Mouse (Mus musculus) adrenal gland, adult 8-10 months (tissue): ENCODE measurements around the gene Olfr65. TPM values are rescaled to one million over a fixed set of nuclear protein-coding genes. Genes with fewer than 3 reads are reported as not detected.

ENCODE experiments used
- DNase-seq: peaks from one replicate; pipeline ENCODE4 v3.0.0; 2022
- total RNA-seq, 4 experiments: library from RNA; stranded (reverse); gene quantifications; 2 replicates each; pipeline ENCODE4 v1.2.4; 2022

Gene Olfr65
- not detected for total RNA-seq

GRCm38 (mm10) chr7:103903187-103903586, at the start of gene Olfr65:
Gene Olfr65 (plus strand): TSS chr7:103903487.
- no peak for DNase-seq

- no peak for DNase-seq
Observed at GRCm38 (mm10) chr7:103854669-103855068, 48.6 kb upstream of the Olfr65 start.

- no peak for DNase-seq
Observed at GRCm38 (mm10) chr7:103859076-103859475, 44.2 kb upstream of the Olfr65 start.

GRCm38 (mm10) chr7:103860855-103861254, 42.4 kb upstream of the Olfr65 start:
- peak; percentile 61 for DNase-seq

- no peak for DNase-seq
Observed at GRCm38 (mm10) chr7:103861531-103861930, 41.8 kb upstream of the Olfr65 start.

GRCm38 (mm10) chr7:103865716-103866115, 37.6 kb upstream of the Olfr65 start:
- no peak for DNase-seq

- no peak for DNase-seq
Observed at GRCm38 (mm10) chr7:103870667-103871066, 32.6 kb upstream of the Olfr65 start.

- DNase-seq = no peak
Observed at GRCm38 (mm10) chr7:103873064-103873463, 30.2 kb upstream of the Olfr65 start.

GRCm38 (mm10) chr7:103874451-103874850, 28.8 kb upstream of the Olfr65 start:
- DNase-seq = no peak

- no peak for DNase-seq
Observed at GRCm38 (mm10) chr7:103877093-103877492, 26.2 kb upstream of the Olfr65 start.

- DNase-seq = no peak
Observed at GRCm38 (mm10) chr7:103886152-103886551, 17.1 kb upstream of the Olfr65 start, which contains the start of gene Olfr66. Gene Olfr66 (minus strand): TSS chr7:103886252.

GRCm38 (mm10) chr7:103894385-103894784, 8.9 kb upstream of the Olfr65 start, which contains the start of gene Olfr64:
Gene Olfr64 (minus strand): TSS chr7:103894485.
- no peak for DNase-seq

GRCm38 (mm10) chr7:103910047-103910446, 6.8 kb downstream of the Olfr65 start:
- no peak for DNase-seq

GRCm38 (mm10) chr7:103912969-103913511, 9.8 kb downstream of the Olfr65 start:
- no peak for DNase-seq

- DNase-seq = no peak
Observed at GRCm38 (mm10) chr7:103915338-103915737, 12.1 kb downstream of the Olfr65 start.

- no peak for DNase-seq
Observed at GRCm38 (mm10) chr7:103928525-103928924, 25.2 kb downstream of the Olfr65 start, which contains the start of gene Olfr631. Gene Olfr631 (plus strand): TSS chr7:103928825.

- no peak for DNase-seq
Observed at GRCm38 (mm10) chr7:103934264-103934663, 31.0 kb downstream of the Olfr65 start, which contains the start of gene Olfr632. Gene Olfr632 (plus strand): TSS chr7:103934347.

GRCm38 (mm10) chr7:103942730-103943129, 39.4 kb downstream of the Olfr65 start:
- DNase-seq = no peak

GRCm38 (mm10) chr7:103944137-103944536, 40.9 kb downstream of the Olfr65 start, which contains the start of gene Olfr633:
Gene Olfr633 (plus strand): TSS chr7:103944437.
- no peak for DNase-seq

Other genes with a start within 250 kb of the Olfr65 start
- gene Olfr623, start 239.8 kb upstream of the Olfr65 start, total RNA-seq = not detected
- under 1 TPM in 1 of 4 experiments, not detected in 3; 0.06 TPM for gene Olfr624, start 232.3 kb upstream of the Olfr65 start, total RNA-seq
- not detected for gene Olfr625-ps1, start 220.8 kb upstream of the Olfr65 start, total RNA-seq
- not detected for gene Olfr243, start 188.8 kb upstream of the Olfr65 start, total RNA-seq
- not detected for gene Olfr628, start 173.1 kb upstream of the Olfr65 start, total RNA-seq
- gene Olfr629, start 158.5 kb upstream of the Olfr65 start, total RNA-seq = not detected
- gene Olfr630, start 146.2 kb upstream of the Olfr65 start, total RNA-seq = not detected
- not detected for gene Olfr69, start 131.9 kb upstream of the Olfr65 start, total RNA-seq
- gene Olfr68, start 123.8 kb upstream of the Olfr65 start, total RNA-seq = not detected
- gene Olfr67, start 111.7 kb upstream of the Olfr65 start, total RNA-seq = not detected
- gene Hbb-bt, start 89.5 kb upstream of the Olfr65 start, total RNA-seq = 100 to 1,000 TPM in 1 of 4 experiments, 10 to 100 TPM in 3; 78.2 to 176 (median 90.4) TPM
- 1,000 to 10,000 TPM in 1 of 4 experiments, 100 to 1,000 TPM in 3; 738 to 2,114 (median 834) TPM for gene Hbb-bs, start 75.4 kb upstream of the Olfr65 start, total RNA-seq
- not detected for gene Hbb-bh2, start 63.0 kb upstream of the Olfr65 start, total RNA-seq
- gene Hbb-bh1, start 60.3 kb upstream of the Olfr65 start, total RNA-seq = not detected
- gene Hbb-y, start 50.3 kb upstream of the Olfr65 start, total RNA-seq = not detected
- not detected for gene Olfr66, start 17.2 kb upstream of the Olfr65 start, total RNA-seq
- not detected for gene Olfr64, start 9.0 kb upstream of the Olfr65 start, total RNA-seq
- not detected for gene Olfr631, start 25.3 kb downstream of the Olfr65 start, total RNA-seq
- gene Olfr632, start 30.9 kb downstream of the Olfr65 start, total RNA-seq = not detected
- not detected for gene Olfr633, start 41.0 kb downstream of the Olfr65 start, total RNA-seq
- under 1 TPM in 3 of 4 experiments, not detected in 1; 0.03 to 0.06 (median 0.06) TPM for gene Olfr635, start 67.7 kb downstream of the Olfr65 start, total RNA-seq
- not detected for gene Olfr638, start 95.3 kb downstream of the Olfr65 start, total RNA-seq
- gene Olfr639, start 113.8 kb downstream of the Olfr65 start, total RNA-seq = under 1 TPM in 2 of 4 experiments, not detected in 2; 0.05 to 0.09 TPM
- not detected for gene Olfr640, start 122.1 kb downstream of the Olfr65 start, total RNA-seq
- not detected for gene Olfr641, start 132.0 kb downstream of the Olfr65 start, total RNA-seq
- gene Olfr642, start 149.2 kb downstream of the Olfr65 start, total RNA-seq = not detected
- gene 4930516K23Rik, start 158.0 kb downstream of the Olfr65 start, total RNA-seq = not detected
- gene Olfr644, start 168.4 kb downstream of the Olfr65 start, total RNA-seq = not detected
- gene Olfr645, start 182.0 kb downstream of the Olfr65 start, total RNA-seq = not detected
- not detected for gene Olfr646, start 201.4 kb downstream of the Olfr65 start, total RNA-seq
- gene Ubqln5, start 226.3 kb downstream of the Olfr65 start, total RNA-seq = not detected
- not detected for gene Olfr643, start 233.9 kb downstream of the Olfr65 start, total RNA-seq
- not detected for gene Ubqln3, start 239.8 kb downstream of the Olfr65 start, total RNA-seq
- not detected for gene Ubqlnl, start 247.1 kb downstream of the Olfr65 start, total RNA-seq